Mouse (Mus musculus): Measurements from ENCODE around the gene Vmn2r41. TPM values are rescaled to one million over a fixed set of nuclear protein-coding genes. Genes with fewer than 3 reads are reported as not detected.
"Not testable (repeated sequence)": the region's sequence is repeated elsewhere in the genome, so short reads cannot be mapped to it uniquely, and the experiment has no call there.

Gene Vmn2r41
- total RNA-seq (2021) (not detected), polyA plus RNA-seq (2012; rRNA removed) (not detected in 2 replicates)
- long read RNA-seq, result 0 reads

DNA sequence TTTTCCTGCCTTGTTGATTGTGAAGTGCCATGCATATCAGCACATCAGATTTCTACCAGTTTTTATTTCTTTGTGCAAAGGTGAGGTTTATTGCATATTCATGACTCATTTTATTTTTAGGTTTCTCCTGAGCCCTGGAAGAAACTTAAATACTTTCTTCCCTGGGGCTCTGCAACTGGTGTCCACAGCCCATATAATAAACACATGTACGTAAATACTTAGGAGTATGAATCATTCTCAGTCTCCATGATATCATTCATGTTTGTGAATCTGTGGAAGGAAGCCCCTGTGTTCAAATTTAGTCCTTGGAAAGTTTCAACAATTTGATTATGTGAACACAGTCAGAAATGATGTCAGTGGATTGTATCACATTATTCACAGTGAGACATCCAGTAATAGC, at the start of gene Vmn2r41:
Gene Vmn2r41, minus strand, starts transcription at position 101 of the 400 bp plus-strand sequence.
- no CpG with 5 or more reads among the region's 1 CpGs for WGBS
- H3K36me3 ChIP-seq (ENCODE audit: control insufficient read depth, insufficient read depth, low read length); H3K4me1 ChIP-seq (ENCODE audit: control insufficient read depth, insufficient read depth, low read length); H3K27me3 ChIP-seq (ENCODE audit: control insufficient read depth, insufficient read depth, low read length); intact Hi-C loops (cut with DNase I); H3K9ac ChIP-seq (ENCODE audit: low read depth, low read length); H3K79me2 ChIP-seq (replicated peaks; ENCODE audit: control insufficient read depth, insufficient read depth, low read length); H3K27ac ChIP-seq; H3K4me3 ChIP-seq; DNase-seq: not testable (repeated sequence)

DNA sequence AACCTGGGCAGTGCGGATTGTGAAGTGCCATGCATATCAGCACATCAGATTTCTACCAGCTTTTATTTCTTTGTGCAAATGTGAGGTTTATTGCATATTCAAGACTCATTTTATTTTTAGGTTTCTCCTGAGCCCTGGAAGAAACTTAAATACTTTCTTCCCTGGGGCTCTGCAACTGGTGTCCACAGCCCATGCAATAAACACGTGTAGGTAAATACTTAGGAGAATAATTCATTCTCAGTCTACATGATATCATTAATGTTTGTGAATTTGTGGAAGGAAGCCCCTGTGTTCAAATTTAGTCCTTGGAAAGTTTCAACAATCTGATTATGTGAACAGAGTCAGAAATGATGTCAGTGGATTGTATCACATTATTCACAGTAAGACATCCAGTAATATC, 38.8 kb upstream of the Vmn2r41 start, which contains the start of gene Vmn2r42:
Gene Vmn2r42, minus strand, starts transcription at position 101 of the 400 bp plus-strand sequence.
- WGBS, result no CpG with 5 or more reads among the region's 2 CpGs
- H3K27me3 ChIP-seq (ENCODE audit: control insufficient read depth, insufficient read depth, low read length); intact Hi-C loops (cut with DNase I): not testable (repeated sequence)

DNA sequence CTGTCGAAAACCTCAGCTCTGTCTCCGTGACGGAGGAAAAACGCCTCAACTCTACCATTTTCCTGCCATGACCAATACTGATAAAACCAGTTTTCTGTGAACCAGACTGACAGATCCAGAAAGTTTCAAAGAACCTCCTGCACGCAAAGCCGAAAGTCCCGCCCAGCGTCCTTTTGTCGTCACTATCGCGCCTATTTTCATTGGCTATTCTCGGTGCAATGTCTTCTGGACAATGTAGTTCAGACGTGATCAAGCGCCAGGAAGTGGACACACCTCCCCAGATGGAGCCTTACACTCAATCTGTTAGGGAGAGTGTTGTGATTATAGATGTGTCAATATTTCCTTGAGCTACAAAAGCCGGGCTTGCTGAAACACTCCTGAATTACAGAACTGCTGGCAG, 68.6 kb downstream of the Vmn2r41 start:
- H3K4me1 ChIP-seq (ENCODE audit: control insufficient read depth, insufficient read depth, low read length); intact Hi-C loops (cut with DNase I); H3K79me2 ChIP-seq (replicated peaks; ENCODE audit: control insufficient read depth, insufficient read depth, low read length); H3K36me3 ChIP-seq (ENCODE audit: control insufficient read depth, insufficient read depth, low read length); H3K27me3 ChIP-seq (ENCODE audit: control insufficient read depth, insufficient read depth, low read length); H3K27ac ChIP-seq; H3K4me3 ChIP-seq; H3K9ac ChIP-seq (ENCODE audit: low read depth, low read length): not testable (repeated sequence)
- 28% methylated on average over 11 of the region's 15 CpGs for WGBS
- peak; percentile 30 to 55 for DNase-seq

More for the DNA sequence above, 38.8 kb upstream of the Vmn2r41 start, which contains the start of gene Vmn2r42:
- H3K4me1 ChIP-seq (ENCODE audit: control insufficient read depth, insufficient read depth, low read length); DNase-seq; H3K27ac ChIP-seq; H3K36me3 ChIP-seq (ENCODE audit: control insufficient read depth, insufficient read depth, low read length); H3K79me2 ChIP-seq (replicated peaks; ENCODE audit: control insufficient read depth, insufficient read depth, low read length); H3K9ac ChIP-seq (ENCODE audit: low read depth, low read length); H3K4me3 ChIP-seq: not testable (repeated sequence)

Other genes starting within 250 kb of the Vmn2r41 start
- gene Vmn2r42, start 38.7 kb upstream of the Vmn2r41 start, total RNA-seq (2021), result not detected
- not detected in 2 replicates for gene Vmn2r42, start 38.7 kb upstream of the Vmn2r41 start, polyA plus RNA-seq (2012; rRNA removed)
- gene Vmn2r43, start 98.9 kb upstream of the Vmn2r41 start, total RNA-seq (2021), result not detected
- gene Vmn2r43, start 98.9 kb upstream of the Vmn2r41 start, polyA plus RNA-seq (2012; rRNA removed), result not detected in 2 replicates
- not detected for gene Vmn2r44, start 221.7 kb upstream of the Vmn2r41 start, total RNA-seq (2021)
- gene Vmn2r44, start 221.7 kb upstream of the Vmn2r41 start, polyA plus RNA-seq (2012; rRNA removed), result not detected in 2 replicates

Data from heart, adult 2 months (tissue).